Mouse (Mus musculus) stomach, postnatal 0 days (tissue): ENCODE measurements around the gene Golga4.

Experiments used
- CTCF ChIP-seq: IDR thresholded peaks from 2 replicates; pipeline ENCODE4 v1.5.1; 2016; ENCODE audit warnings: antibody characterized with exemption, low read depth, mild to moderate bottlenecking, moderate library complexity
- EP300 ChIP-seq: optimal IDR thresholded peaks from 2 replicates; pipeline ENCODE3; 2016; ENCODE audit warnings: antibody characterized with exemption

- TF ChIP-seq CTCF (no peak), EP300 (no peak)
Measured at GRCm38 (mm10) chr9:118611958-118612581, 106.0 kb downstream of the Golga4 start.
